Mouse (Mus musculus) lung, postnatal 0 days (tissue): ENCODE results near the gene Kat8.

Experiments used
- CTCF ChIP-seq: IDR thresholded peaks from 2 replicates; pipeline ENCODE4 v1.5.1; 2016; ENCODE audit warnings: antibody characterized with exemption, mild to moderate bottlenecking
- EP300 ChIP-seq: IDR thresholded peaks from 2 replicates; pipeline ENCODE4 v1.6.1; 2016; ENCODE audit warnings: antibody characterized with exemption, mild to moderate bottlenecking, control low read depth

DNA sequence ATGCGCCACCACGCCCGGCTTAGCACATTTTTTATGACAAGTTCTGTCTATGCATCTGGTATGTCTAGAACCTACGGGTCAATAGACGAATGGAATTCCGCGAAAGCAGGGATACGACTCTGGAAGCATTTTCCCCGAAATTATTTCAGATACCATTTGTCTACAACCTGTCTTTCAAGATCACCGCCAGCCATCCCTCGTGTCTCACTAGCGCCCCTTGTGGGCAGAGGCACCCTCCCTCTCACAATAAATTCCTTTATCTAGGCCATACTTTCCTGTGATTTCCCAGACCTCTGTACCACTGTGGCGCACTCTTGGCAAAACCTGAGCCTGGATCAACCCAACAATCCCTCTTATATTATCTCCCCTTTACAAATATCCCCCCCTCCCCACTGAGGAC lies 15.9 kb upstream of the Kat8 start:
- peak; percentile 75 for TF ChIP-seq CTCF
- no peak for TF ChIP-seq EP300
